Comparison of ENCODE assay signal across 8 mouse cellular contexts in the genomic region with DNA sequence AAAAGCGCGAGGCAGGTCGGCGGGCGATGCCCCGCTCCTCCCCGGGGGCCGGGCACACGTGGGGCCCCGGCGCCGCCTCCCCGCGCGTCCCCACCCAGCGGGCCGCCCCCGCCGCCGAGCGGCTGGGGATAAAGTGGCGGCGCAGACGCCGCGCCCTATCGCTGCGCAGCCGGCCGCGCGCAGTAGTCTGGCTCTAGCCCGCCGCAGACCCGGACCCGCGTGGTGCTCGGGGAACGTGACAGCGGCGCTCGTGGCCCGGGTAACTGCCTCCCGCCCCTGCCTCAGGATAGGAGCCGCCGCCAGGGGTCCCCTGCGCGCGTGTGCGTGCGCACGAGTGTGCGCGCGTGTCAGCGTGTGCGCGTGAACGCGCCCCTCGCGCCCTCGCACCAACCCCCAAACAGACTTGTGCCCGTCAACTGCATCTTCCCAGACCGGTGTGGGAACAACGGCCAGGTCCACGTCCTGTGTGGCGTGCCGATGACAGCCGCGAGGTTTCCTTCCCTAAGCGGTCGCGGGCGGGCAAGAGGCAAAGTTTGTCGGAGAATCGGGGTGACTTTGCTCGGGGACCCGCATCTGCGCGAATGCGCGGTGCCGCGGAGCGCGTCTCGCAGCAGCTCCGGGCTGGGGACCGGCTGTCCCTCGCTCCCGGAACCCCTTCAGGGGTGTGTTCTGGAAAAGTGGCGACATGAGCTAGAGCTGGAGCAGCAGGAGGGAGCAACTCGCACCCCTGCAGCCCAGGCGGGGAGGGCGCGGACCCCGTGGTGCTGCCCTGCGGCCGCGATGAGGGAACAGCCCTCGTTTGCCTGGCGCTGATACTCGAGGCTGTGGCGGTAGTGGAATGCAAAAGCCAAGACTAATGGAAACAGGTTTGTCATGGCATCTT. TPM values are rescaled to one million over a fixed set of nuclear protein-coding genes. Genes with fewer than 3 reads are reported as not detected.
DNase-seq lines count a peak whose midpoint lies in the region; ATAC-seq and TF ChIP-seq lines count a peak whose summit lies in the region.

Mgll (plus strand) TSS at position 100 of the 883 bp plus-strand sequence.

- peak within 1 kb of the TSS; percentile 95 for H3K4me2 ChIP-seq in forebrain, embryonic 15.5 days (replicated peaks)
- peak within 1 kb of the TSS; percentile 96 for H3K4me2 ChIP-seq in heart, postnatal 0 days (ENCODE audit: low read depth, low read length)
- H3K4me2 ChIP-seq in liver, embryonic 13.5 days: peak within 1 kb of the TSS; percentile 74

- peak; percentile 92 for ATAC-seq in forebrain, embryonic 15.5 days (replicated peaks)
- peak; percentile 88 for ATAC-seq in heart, postnatal 0 days (ENCODE audit: insufficient read depth, low read depth)
- peak; percentile 92 for ATAC-seq in liver, embryonic 13.5 days (ENCODE audit: low read depth)

- H3K27ac ChIP-seq in forebrain, embryonic 15.5 days (replicated peaks): peak within 1 kb of the TSS; percentile 60
- H3K27ac ChIP-seq in heart, postnatal 0 days (ENCODE audit: low read depth): peak within 1 kb of the TSS; percentile 79
- peak within 1 kb of the TSS; percentile 98 for H3K27ac ChIP-seq in liver, embryonic 13.5 days

- H3K9ac ChIP-seq in forebrain, embryonic 15.5 days (replicated peaks): peak within 1 kb of the TSS; percentile 56
- H3K9ac ChIP-seq in heart, postnatal 0 days (replicated peaks; ENCODE audit: low read depth, low read length): peak within 1 kb of the TSS; percentile 75
- peak within 1 kb of the TSS; percentile 96 for H3K9ac ChIP-seq in liver, embryonic 13.5 days

- no peaks in the 10 kb centered on the region for H3K9me3 ChIP-seq in forebrain, embryonic 15.5 days
- no peaks in the 10 kb centered on the region for H3K9me3 ChIP-seq in heart, postnatal 0 days (replicated peaks; ENCODE audit: control insufficient read depth, low read length)
- H3K9me3 ChIP-seq in liver, embryonic 13.5 days (replicated peaks): no peaks in the 10 kb centered on the region

- DNase-seq in ES-CJ7 (ENCODE audit: low read depth, low spot score): peak; percentile 68
- peak; percentile 79 for DNase-seq in cerebellum, adult 11-12 months
- DNase-seq in heart, postnatal 0 days (ENCODE audit: low spot score): peak; percentile 37
- DNase-seq in kidney, postnatal 36 days: peak; percentile 63 to 79
- DNase-seq in liver, embryonic 13.5 days: peak; percentile 65
- DNase-seq in neural tube, embryonic 10.5 days (ENCODE audit: extremely low spot score, low spot score): peak; percentile 70
- peak; percentile 64 for DNase-seq in testis, postnatal 10 days (ENCODE audit: low spot score)

- no peak for TF ChIP-seq EP300 in heart, postnatal 0 days (IDR thresholded peaks at IDR 0.05; ENCODE audit: low read depth)

- H3K36me3 ChIP-seq in forebrain, embryonic 15.5 days: no peaks in the 10 kb centered on the region
- H3K36me3 ChIP-seq in heart, postnatal 0 days (replicated peaks; ENCODE audit: control insufficient read depth, insufficient read depth, low read length): 0 out of 2 replicates have a peak, but pooled peaks cover 3% of the 10 kb centered on the region
- H3K36me3 ChIP-seq in liver, embryonic 13.5 days: peaks cover 34% of the 10 kb centered on the region

- peak within 1 kb of the TSS; percentile 65 for H3K4me3 ChIP-seq in forebrain, embryonic 15.5 days
- peak within 1 kb of the TSS; percentile 79 for H3K4me3 ChIP-seq in heart, postnatal 0 days (ENCODE audit: low read depth, low read length)
- H3K4me3 ChIP-seq in liver, embryonic 13.5 days (replicated peaks): peak within 1 kb of the TSS; percentile 88

- TF ChIP-seq CTCF in heart, postnatal 0 days (IDR thresholded peaks at IDR 0.05; ENCODE audit: low read depth): peak; percentile 23

- H3K27me3 ChIP-seq in forebrain, embryonic 15.5 days: peaks cover 13% of the 10 kb centered on the region; the same call in 1 of the 2 replicates
- H3K27me3 ChIP-seq in heart, postnatal 0 days (ENCODE audit: control insufficient read depth, insufficient read depth, low read length): no peaks in the 10 kb centered on the region
- peaks cover 10% of the 10 kb centered on the region for H3K27me3 ChIP-seq in liver, embryonic 13.5 days

- peaks cover 12% of the 10 kb centered on the region for H3K4me1 ChIP-seq in forebrain, embryonic 15.5 days
- no peaks in the 10 kb centered on the region for H3K4me1 ChIP-seq in heart, postnatal 0 days (ENCODE audit: control insufficient read depth, insufficient read depth)
- peaks cover 65% of the 10 kb centered on the region for H3K4me1 ChIP-seq in liver, embryonic 13.5 days (replicated peaks)

- under 1% methylated on average over 95 of the region's 105 CpGs for WGBS in forebrain, embryonic 15.5 days
- WGBS in heart, postnatal 0 days: under 1% methylated on average over 90 of the region's 105 CpGs
- under 1% methylated on average over 104 of the region's 105 CpGs for WGBS in liver, embryonic 13.5 days (ENCODE audit: insufficient replicate concordance)

RNA-seq across cellular contexts. Expression of gene Mgll, which starts in this region (rescaled TPM):
- polyA plus RNA-seq in forebrain, embryonic 15.5 days (2015; fragmentation: Nextera tagmentation; extraction: Ambion mirVana): 24.9 and 25.0 TPM in 2 replicates
- 147 and 162 TPM in 2 replicates for total RNA-seq in heart, postnatal 0 days (2014; rRNA removed; ENCODE audit: low replicate concordance)
- 122 and 134 TPM in 2 replicates for polyA plus RNA-seq in heart, postnatal 0 days (2015; fragmentation: Nextera tagmentation; extraction: Ambion mirVana)
- 66.8 and 68.8 TPM in 2 replicates for polyA plus RNA-seq in liver, embryonic 13.5 days (2015; fragmentation: Nextera tagmentation; extraction: Ambion mirVana)

Comparison
In these comparisons a context has a peak if more than half of its experiments do, and no peak if none do; other contexts are left out.
1. Peak in every context shown above with its lines: DNase-seq, ATAC-seq, H3K4me3 ChIP-seq and H3K27ac ChIP-seq.